Mouse (Mus musculus): Measurements from ENCODE around the gene Slk.

Slk gene

DNA sequence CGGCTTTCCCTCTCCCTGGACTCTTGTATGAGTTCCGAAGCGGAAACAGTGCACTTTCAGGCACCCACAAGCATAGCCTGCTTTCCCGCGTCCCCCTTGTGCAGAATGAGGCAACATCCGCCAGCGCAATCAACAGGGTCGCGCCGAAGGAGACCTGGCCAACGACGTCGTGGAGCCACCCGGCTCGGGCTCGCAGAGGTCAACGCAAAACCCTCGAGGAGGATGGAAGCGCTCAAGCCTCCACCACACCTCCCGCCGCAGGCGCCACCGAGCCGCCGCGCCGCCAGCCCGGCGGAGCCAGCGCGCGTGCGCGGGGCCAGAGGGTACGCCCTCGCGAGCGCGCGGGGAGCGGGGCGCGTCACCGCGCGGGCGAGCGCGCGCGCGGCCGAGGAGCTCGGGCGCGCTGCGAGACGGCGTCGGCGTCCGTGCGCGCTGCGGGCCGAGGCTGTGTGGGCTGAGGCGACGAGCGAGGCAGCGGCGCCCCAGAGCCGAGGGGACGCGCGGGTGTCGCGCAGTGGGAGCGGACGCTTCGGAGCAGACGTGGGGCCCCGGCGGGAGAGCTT is at the start of gene Slk:
Gene Slk, plus strand, starts transcription at position 454 of the 563 bp plus-strand sequence.
- DNase-seq (ENCODE audit: low read depth, low spot score) = peak; percentile 88

DNA sequence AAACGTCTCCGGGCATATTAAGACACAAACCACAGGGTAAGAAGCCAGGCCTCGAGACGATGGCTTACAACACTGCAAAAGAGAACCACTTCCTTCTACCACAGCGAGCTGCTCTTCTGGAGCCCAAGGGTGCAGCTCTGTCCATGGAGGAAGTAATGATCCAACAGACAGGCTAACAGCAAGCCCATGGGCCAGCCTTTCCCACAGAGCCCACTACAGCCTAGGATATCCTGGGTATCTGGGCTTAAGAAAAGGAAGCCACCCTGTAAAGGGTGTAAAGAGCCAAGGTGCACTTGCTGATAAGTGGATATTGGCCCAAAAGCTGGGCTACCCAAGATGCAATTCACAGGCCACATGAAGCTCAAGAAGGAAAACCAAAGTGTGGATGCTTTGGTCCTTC is 48.2 kb upstream of the Slk start:
- no peak for DNase-seq (ENCODE audit: low read depth, low spot score)

DNA sequence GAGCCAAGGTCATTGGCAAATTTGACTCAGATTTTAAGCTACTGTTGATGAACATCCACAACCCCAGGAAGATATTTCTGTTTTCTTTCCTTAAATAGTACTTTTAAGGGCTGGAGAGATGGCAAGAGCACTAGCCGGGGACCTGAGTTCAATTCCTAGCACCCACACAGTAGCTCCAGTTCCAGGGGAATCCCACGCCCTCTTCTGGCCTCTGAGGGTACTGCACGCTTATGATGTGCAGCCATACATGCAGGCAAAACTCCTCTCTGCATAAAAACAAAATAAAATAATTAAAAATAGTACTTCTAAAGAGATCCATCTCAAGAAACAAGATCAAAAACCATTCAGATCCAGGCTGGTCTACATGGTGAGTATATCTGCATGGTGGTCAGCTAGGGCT is 47.0 kb upstream of the Slk start:
- peak; percentile 25 for DNase-seq (ENCODE audit: low read depth, low spot score)

DNA sequence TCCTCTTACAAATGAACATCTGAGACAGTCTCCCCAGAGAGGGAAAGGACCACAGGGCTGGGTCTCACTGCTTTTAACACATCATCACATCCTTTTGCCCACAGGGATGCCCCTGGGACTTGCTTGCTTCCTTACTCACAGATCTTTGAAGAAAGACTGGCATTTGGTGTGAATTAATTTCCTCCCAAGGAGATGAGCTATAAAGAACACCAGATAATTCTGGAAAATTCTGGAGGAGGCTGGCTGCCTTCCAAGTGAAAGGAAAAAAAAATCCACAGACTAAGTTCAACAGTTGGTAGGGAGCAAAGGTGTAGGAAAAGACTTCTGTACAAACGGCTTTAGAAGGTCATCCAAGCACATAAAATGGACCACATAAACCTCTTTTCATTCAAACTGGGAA is 45.3 kb upstream of the Slk start:
- DNase-seq (ENCODE audit: low read depth, low spot score) = no peak

DNA sequence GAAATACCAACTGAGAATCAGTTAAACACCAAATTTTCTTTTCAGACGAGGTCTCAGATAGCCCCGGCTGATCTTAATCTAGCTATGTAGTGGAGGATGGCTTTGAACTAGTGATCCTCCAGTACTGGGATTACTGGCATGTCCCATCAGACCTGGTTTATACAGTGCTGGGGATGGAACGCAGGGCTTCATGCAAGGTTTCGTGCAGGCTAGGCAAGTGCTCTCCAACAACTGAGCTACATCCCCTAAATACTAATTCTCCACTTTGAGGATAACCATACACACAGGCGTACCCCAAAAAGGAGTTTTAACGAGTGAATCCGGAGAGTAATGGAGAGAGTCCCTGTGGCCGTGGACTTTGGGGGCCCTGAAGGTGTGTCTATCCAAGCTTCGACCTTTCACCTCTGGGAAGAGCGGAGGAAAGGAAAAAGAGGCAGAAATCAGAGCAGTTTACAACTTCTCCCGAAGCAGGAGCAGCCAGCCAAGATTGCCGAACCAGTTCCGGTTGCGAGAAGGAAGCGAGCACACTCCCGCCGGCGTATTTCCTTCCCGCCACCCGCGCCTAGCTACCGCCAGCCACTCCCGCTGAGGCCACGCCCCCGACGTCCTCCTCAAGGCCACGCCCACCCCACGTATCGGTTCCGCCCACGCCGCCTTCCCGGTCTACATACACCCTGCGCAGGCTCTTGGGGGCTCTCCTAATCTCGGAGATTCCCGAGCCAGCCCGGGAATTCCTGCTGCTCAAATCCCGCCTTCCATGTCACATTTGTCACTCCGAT is 42.8 kb upstream of the Slk start:
- DNase-seq (ENCODE audit: low read depth, low spot score) = peak; percentile 95

DNA sequence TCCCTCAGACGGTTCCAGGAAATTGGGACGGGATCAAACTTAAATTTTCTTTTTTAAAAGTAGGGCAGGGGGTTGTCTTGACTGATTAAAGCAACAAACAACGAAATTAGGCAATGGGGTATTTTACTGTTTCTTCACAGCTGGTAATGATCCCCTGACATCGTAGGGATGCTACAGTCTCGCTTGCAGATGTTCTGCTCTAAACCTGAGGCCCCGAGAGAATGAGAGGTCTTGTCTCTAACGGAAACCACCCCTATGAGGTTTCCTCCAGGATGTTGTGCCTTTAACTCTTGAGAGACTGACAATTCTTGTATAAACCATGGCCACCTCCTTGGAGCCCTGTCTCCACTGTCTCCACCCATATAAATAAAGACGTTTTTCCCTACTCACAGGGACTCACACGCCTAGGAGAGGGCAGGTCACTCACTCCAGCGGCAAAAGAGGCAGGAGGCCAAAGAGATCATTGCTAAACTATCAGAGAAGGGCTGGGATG is 42.1 kb upstream of the Slk start, which contains the start of gene Stn1:
Gene Stn1, minus strand, starts transcription at position 208 of the 493 bp plus-strand sequence.
- DNase-seq (ENCODE audit: low read depth, low spot score) = no peak

DNA sequence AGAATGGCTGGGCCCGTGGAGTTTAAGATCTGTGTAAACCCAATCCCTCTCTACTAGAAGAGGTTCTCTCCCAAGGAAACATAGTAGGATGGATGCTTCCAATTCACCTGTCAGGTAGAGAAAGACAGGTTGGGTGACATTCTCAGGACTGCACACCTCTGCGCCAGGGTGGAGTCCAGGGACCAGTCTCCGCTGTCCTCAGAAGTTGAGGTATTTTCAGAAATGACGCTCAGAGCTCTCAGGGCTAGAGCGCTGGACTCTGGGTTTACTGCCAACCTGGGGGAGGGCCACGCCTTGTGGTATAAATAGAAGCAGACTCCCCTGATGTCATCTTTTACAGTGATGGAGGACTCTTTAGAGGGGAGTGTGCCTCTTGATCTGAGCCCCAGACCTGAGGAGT is 41.6 kb upstream of the Slk start:
- no peak for DNase-seq (ENCODE audit: low read depth, low spot score)

DNA sequence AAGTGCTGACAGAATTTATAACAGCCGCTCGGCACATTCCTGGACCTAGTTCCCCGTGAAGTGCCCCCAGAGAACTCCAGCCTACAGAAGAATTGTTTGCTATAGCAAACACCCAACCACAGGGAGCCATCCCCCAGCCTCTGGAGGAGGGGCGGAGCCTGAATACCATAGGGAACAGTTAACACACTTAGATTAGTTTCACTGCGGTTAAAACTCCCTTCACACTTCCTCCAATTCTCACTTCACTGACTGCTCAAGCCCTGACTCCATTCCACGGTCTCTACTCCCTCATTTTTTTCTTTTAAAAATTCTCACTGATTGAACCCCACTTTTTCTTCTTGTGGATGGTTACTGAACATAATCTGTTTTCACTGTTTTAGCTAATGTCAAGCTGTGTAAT is 40.7 kb upstream of the Slk start:
- peak; percentile 30 for DNase-seq (ENCODE audit: low read depth, low spot score)

DNA sequence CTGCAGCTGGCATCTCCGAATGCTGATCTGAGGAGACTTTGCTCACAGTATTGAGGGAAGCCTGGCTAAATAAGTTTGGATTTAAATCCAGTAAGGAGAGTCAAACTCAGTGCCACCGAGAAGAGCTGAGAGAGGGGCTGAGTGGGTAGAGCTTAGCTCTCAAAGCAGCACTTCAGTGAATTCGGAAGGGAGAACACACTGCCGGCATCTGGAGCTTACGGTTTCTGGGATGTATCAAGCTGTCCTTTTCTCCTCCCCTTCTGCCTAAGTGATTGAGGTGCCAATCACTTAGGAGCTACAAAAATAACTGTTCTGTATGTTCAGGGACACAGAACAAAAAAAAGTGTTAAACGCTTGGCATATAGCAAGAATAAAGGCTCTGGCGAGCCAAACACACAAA is 37.0 kb upstream of the Slk start:
- DNase-seq (ENCODE audit: low read depth, low spot score) = no peak

DNA sequence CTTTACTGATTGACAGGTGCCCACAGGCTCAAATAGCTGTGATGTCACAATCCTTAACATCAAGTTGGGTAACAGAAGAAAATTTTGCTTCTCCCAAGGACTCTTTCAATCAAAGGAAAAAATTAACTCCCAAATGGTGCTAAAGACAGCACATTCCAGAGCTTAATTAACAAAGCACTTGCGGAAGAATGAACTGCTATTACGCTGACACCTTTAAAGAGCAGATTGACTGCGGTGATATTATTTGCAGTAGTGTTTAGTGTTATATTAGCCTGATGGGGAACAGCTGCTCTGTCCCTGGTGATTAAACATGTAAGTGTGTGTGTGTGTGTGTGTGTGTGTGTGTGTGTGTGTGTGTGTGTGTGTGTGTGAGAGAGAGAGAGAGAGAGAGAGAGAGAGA is 34.4 kb upstream of the Slk start:
- DNase-seq (ENCODE audit: low read depth, low spot score) = no peak

DNA sequence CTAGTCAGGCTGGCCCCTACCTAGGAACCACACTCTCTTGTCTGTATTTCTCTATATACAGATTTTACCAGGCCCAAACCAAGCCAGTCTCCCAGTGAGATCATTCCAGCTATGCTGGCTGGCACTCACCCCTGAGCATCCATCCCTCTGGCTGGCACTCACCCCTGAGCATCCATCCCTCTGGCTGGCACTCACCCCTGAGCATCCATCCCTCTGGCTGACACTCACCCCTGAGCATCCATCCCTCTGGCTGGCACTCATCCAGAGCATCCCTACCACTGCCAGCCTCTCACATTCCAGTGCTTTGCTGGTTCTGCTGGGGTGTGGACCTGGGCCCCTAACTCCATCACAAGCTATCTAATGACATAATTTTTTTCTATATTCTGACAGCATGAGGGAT is 34.0 kb upstream of the Slk start:
- no peak for DNase-seq (ENCODE audit: low read depth, low spot score)

DNA sequence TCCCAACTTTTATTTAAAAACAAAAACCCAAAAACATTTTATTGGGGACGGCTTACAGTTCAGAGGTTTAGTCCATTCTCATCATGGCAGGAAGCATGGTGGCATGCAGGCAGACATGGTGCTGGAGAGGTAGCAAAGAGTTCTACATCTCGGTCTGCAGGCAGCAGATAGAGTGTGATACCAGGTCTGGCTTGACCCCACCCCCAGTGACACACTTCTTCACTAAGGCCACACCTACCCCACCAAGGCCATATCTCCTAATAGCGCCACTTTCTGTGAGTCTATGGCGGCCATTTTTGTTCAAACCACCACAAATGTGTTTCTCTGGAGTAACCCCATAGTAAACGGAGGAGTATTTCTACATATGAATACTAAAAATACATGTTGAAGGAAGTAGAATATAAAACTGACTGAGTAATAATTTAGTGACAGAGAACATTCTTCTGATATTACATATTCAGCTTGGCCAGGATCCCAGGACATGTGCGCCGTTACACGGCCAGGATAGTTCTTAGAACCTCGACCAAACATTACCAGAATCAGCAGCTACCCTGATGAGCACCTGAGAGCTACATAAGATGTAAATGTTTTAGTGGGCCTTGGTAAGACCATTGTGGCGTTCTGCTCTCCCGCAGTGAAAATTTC is 30.9 kb upstream of the Slk start:
- no peak for DNase-seq (ENCODE audit: low read depth, low spot score)

DNA sequence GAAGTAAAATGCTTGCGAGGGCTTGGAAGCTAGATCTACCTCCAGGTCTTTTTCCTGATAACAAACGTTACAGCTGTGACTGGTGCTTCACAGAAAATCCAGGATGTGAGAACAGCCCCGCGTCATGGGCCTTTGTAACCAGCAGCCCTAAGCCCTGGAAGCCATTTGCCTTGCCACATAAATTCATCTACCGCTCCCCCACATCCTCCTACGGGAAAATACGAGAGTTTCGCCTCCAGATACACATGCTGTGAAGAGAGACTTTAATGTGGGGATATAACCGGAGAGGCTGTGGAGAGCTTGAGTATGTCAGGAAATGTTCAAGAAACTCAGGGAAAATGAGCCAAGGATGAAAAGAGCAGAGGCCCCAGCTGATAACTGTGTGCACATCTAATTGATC is 30.3 kb upstream of the Slk start:
- no peak for DNase-seq (ENCODE audit: low read depth, low spot score)

DNA sequence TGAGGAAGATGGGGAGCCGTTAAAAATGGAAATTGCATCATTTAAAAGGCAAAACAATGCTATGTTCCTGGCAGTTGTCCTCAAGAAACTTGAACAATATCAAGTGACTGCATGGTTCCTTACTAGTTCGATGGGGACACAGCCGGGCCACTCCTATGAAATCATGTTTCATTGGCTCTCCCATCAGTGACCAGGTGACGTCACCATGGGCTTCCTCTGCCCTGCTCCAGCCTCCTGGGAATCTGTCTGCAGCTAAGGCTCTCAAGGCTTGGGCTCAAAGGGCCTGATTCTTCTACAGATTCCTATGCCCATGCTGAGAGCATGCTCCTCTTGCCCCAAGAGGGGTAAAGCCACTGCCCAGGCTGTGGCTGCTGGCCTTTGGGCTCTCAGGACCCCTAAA is 29.9 kb upstream of the Slk start:
- no peak for DNase-seq (ENCODE audit: low read depth, low spot score)

DNA sequence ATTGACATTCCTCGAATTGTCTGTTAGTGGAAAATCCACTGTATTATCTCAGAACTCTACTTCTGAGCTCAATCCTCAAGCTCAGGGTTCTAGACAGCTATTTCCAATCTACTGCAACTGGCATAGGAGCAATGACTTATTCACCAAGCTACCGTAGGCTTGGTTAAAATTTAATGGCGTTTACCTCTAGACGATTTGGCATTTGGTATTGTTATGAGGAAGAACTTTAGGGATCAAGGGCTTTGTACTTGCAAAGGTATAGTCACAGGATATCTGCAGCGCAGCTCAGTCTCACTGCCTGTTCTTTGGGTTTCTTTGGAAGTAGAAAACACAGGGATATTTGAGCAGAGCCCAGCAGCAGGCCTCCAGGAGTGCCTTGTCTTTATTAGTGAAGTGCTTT is 20.3 kb upstream of the Slk start:
- no peak for DNase-seq (ENCODE audit: low read depth, low spot score)

DNA sequence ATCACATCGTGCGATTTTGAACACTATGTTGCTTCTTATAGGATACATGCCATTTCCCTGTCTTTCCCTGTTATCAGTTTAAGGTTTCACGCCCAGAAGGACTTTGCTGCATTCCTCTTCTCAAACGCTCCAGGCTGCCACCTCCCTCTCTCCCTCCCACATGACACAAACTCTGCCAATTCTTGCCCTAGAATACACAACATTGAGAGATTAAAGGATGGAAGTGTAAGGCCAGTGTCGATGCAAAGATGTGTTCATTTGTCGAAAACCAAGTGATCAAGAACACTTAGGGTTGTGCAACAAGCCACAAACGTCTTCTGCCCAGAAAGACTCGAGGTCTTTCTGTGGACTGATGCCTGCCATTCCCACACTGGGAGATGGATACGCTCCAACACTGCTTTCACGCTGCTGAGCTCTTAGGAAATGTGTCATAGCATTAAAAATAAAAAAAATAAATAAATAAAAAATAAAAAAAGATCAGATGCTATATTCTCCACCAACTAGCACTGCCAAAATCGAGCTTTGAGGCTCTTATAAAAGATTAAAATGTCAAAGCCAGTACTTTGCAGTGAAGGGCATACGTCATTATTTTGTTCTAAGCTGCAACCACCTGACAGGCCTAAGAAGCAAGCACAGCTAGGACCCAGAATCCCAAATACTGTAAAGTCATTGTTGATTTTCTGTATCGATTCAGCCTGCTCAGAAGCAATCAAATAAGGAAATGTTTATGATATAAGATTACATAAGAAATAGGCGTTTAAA is 19.5 kb upstream of the Slk start:
- no peak for DNase-seq (ENCODE audit: low read depth, low spot score)

DNA sequence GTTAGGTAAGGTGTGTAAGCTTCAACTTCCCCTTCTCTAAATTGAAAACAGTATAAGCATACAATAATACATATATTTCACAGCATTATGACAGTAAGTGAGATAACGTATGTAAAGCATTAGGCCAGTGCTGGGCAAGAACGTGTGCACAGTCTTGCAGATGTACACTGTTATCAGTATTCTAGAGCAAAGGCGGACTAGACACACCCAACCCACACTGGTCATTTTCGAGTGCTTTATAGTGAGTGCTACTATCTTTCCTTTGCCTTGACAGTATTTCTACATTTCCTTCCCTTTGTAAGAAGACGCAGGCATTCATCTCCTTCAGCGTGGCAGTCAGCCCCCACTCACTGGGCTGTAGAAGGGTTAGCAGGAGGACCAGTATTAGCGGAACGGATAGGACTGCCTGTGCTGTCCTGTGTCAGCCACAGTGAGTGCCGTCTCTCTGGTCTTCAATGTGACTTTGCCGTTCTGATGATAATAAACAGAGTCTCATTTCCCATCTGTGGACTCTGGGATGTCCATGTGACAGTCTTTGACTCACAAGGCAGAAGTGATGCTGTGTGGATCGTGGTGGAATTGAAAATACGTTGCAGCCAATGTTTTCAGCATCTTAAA is 18.8 kb upstream of the Slk start:
- no peak for DNase-seq (ENCODE audit: low read depth, low spot score)

DNA sequence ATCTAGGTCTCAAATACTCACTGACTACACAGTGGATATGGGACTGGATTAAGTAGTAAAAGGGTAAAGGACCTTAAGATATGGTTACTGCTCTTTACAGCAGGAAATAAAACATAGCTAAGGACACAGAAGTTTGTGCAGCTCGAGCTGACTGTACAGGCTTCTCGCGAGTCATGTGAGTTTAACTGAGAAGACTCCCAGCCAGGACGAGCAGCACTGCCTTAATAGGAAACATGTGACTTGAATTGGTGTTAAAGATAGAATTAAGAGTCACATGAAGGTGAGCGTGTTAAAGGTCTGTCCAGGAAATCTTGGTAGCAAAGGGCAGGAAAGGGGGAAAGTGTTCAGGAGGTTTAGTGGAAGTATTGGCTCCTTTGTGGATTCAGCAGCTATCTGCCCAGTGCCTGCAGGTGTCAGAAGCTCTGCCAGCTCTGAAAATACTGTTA is 17.5 kb upstream of the Slk start:
- DNase-seq (ENCODE audit: low read depth, low spot score) = no peak

DNA sequence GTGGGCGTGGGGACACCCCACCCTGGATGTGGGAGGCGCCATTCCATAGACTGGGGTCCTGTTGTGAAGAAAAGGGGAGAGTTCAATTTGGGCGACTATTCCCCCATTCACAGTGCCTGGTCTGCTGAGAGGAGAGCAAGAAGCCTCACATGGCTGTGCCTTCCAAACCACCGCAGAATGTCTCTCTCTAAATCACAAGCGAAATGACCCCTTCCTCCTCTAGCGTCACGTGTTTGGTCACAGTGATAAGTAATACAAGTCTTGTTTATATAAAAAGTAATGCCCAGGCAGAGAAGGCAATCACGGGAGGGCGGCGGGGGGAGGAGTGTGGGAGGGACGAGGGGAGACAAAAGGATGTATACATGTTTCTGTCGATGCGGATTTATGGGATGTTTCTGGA is 15.8 kb upstream of the Slk start:
- no peak for DNase-seq (ENCODE audit: low read depth, low spot score)

DNA sequence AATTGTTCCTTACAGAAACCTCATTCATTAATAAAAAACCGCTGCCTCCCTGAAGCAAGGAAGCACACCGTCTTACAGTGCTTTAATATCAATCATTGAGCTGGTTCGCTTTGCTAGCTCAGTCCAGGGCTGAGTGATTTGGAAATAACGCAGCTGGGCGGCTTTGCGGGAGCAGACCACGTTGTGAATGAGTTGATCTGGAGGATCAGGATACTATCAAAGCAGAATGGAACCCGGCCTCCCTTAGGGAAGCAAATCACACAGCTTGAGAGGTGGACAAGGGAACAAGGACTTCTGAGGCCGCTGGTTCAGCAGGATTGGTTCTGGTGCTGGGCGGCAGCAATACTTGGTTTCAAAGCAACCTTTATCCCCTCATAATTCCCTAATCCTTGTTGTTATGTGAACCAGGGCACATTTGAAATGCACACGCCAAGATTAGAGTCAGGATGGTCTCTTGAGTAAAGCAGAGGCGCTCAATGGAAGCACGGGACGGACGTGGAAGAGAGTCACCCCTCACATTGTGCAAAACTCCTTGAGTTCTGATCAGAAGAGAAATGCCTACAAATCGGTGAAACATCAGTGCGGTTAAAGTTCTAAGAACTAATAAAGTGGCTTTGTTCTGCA is 14.3 kb upstream of the Slk start:
- no peak for DNase-seq (ENCODE audit: low read depth, low spot score)

DNA sequence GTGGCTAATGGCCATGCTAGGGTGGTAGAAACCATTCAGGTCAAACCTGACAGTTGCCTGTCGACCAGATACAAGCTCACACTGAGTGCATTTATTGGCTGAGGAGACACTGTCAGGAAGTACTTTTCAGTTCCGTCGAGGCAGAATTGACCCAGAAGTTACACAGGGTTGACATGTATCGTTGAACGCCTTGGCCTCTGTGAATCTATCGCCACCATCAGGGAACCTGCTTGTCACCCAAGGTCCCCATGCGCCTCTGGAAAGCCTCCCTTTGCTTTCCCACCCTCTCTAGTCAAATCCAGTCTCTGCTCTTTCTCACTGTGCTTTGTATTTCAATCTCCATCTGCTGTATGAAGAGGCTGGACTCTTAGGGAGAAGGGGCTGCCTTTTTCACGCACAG is 13.5 kb upstream of the Slk start:
- DNase-seq (ENCODE audit: low read depth, low spot score) = no peak

Measured in CD4-positive helper T cell, adult 2 months (primary cell).